Mouse (Mus musculus) stomach, postnatal 0 days (tissue): ENCODE results near the gene Sall1. TPM values are rescaled to one million over a fixed set of nuclear protein-coding genes. Genes with fewer than 3 reads are reported as not detected.

Experiments used
- ATAC-seq: fragments of 200-750 bp; cut with Nextera tagmentation; 2 replicates; pipeline ENCODE4 v1.8.0; 2017; ENCODE audit not compliant: low FRiP score, low TSS enrichment
- DNase-seq: peaks from one replicate; pipeline ENCODE4 v3.0.0-alpha.2; 2016; ENCODE audit warnings: low spot score
- H3K27ac ChIP-seq: fragments of 300-500 bp; sonication (generic); replicated peaks from 2 replicates; pipeline ENCODE4 v1.5.1; 2014; ENCODE audit warnings: mild to moderate bottlenecking, control low read depth
- H3K27me3 ChIP-seq: fragments of 300-500 bp; sonication (generic); 2 replicates; pipeline ENCODE4 v1.6.1; 2014; ENCODE audit warnings: low read length; ENCODE audit not compliant: control insufficient read depth, insufficient read depth
- H3K36me3 ChIP-seq: fragments of 300-500 bp; sonication (generic); 2 replicates; pipeline ENCODE4 v1.6.1; 2014; ENCODE audit warnings: low read length, mixed read lengths; ENCODE audit not compliant: control insufficient read depth, insufficient read depth
- H3K4me1 ChIP-seq: fragments of 300-500 bp; sonication (generic); replicated peaks from 2 replicates; pipeline ENCODE4 v1.6.1; 2014; ENCODE audit warnings: antibody characterized with exemption; ENCODE audit not compliant: control insufficient read depth, insufficient read depth
- H3K4me2 ChIP-seq: fragments of 300-500 bp; sonication (generic); replicated peaks from 2 replicates; pipeline ENCODE4 v1.6.1; 2014; ENCODE audit warnings: low read depth, mild to moderate bottlenecking, control low read depth, moderate library complexity
- H3K4me3 ChIP-seq: fragments of 300-500 bp; sonication (generic); 2 replicates; pipeline ENCODE4 v1.5.1; 2014; ENCODE audit warnings: low read depth, low read length, control low read depth
- H3K9ac ChIP-seq: fragments of 300-500 bp; sonication (generic); 2 replicates; pipeline ENCODE4 v1.6.1; 2014; ENCODE audit warnings: mild to moderate bottlenecking, low read length, control low read depth, mixed read lengths
- H3K9me3 ChIP-seq: fragments of 300-500 bp; sonication (generic); 2 replicates; pipeline ENCODE4 v1.6.1; 2016; ENCODE audit warnings: low read length; ENCODE audit not compliant: control insufficient read depth
- CTCF ChIP-seq: IDR thresholded peaks from 2 replicates; pipeline ENCODE4 v1.5.1; 2016; ENCODE audit warnings: antibody characterized with exemption, low read depth, mild to moderate bottlenecking, moderate library complexity
- EP300 ChIP-seq: optimal IDR thresholded peaks from 2 replicates; pipeline ENCODE3; 2016; ENCODE audit warnings: antibody characterized with exemption
- WGBS: fragments of 180-500 bp; shearing (Covaris S2); extraction: QIAGEN DNeasy Blood & Tissue Kit; methylation state at CpG from one replicate; pipeline ENCODE4 v1.1.7; 2014; 5-methylcytosine and 5-hydroxymethylcytosine counted together
- polyA plus RNA-seq: library from polyadenylated mRNA; unstranded; fragments of >200 nt; fragmentation: Nextera tagmentation; extraction: Ambion mirVana; gene quantifications from 2 replicates; pipeline ENCODE4 v1.2.1, GENCODE M21; 2015

Gene Sall1
- polyA plus RNA-seq, 1 experiment from 2014 or later, result 0.76 TPM

GRCm38 (mm10) chr8:89042118-89042460 lies 1.9 kb downstream of the Sall1 start:
- Histone ChIP-seq H3K4me1 (peaks cover 7% of the 10 kb centered on the region; the same call in 1 of the 2 replicates), H3K27ac (peak overlapping the region; percentile 49; the same call in 1 of the 2 replicates), H3K9me3 (no peaks in the 10 kb centered on the region), H3K4me3 (peak overlapping the region; percentile 45), H3K9ac (peak overlapping the region; percentile 53; the same call in 1 of the 2 replicates), H3K27me3 (peaks cover 22% of the 10 kb centered on the region; the same call in 1 of the 2 replicates), H3K4me2 (peak overlapping the region; percentile 73), H3K36me3 (no peaks in the 10 kb centered on the region)
- WGBS, result under 1% methylated on average over 29 of the region's 35 CpGs
- ATAC-seq (peak; percentile 43; the same call in 1 of the 2 replicates), DNase-seq (no peak)
- no peak for TF ChIP-seq EP300
- TF ChIP-seq CTCF, result no peak

GRCm38 (mm10) chr8:89041421-89042117 lies 2.4 kb downstream of the Sall1 start:
- peak overlapping the region; percentile 73 for H3K4me2 ChIP-seq
- DNase-seq, result peak; percentile 39
- H3K4me1 ChIP-seq, result peaks cover 7% of the 10 kb centered on the region; the same call in 1 of the 2 replicates
- peak overlapping the region; percentile 53; the same call in 1 of the 2 replicates for H3K9ac ChIP-seq
- peak overlapping the region; percentile 49; the same call in 1 of the 2 replicates for H3K27ac ChIP-seq
- WGBS, result under 1% methylated on average over 55 of the region's 55 CpGs
- TF ChIP-seq CTCF, result no peak
- no peak for TF ChIP-seq EP300
- H3K36me3 ChIP-seq, result no peaks in the 10 kb centered on the region
- peaks cover 18% of the 10 kb centered on the region; the same call in 1 of the 2 replicates for H3K27me3 ChIP-seq
- no peaks in the 10 kb centered on the region for H3K9me3 ChIP-seq
- ATAC-seq, result 0 out of 2 replicates have a peak, but pooled peaks have one; percentile 4
- peak overlapping the region; percentile 45 for H3K4me3 ChIP-seq

GRCm38 (mm10) chr8:89040751-89041420 lies 3.1 kb downstream of the Sall1 start:
- Histone ChIP-seq H3K36me3 (no peaks in the 10 kb centered on the region), H3K9me3 (no peaks in the 10 kb centered on the region), H3K4me2 (peak overlapping the region; percentile 73), H3K4me1 (peaks cover 7% of the 10 kb centered on the region; the same call in 1 of the 2 replicates), H3K27ac (no peak overlapping the region), H3K4me3 (peak overlapping the region; percentile 45), H3K27me3 (peaks cover 18% of the 10 kb centered on the region; the same call in 1 of the 2 replicates), H3K9ac (peak overlapping the region; percentile 35; the same call in 1 of the 2 replicates)
- DNase-seq (peak; percentile 34), ATAC-seq (peak; percentile 27; the same call in 1 of the 2 replicates)
- 17% methylated on average over 40 of the region's 40 CpGs for WGBS
- TF ChIP-seq EP300, result no peak
- no peak for TF ChIP-seq CTCF

GRCm38 (mm10) chr8:89039890-89040289 lies 4.1 kb downstream of the Sall1 start:
- H3K9ac ChIP-seq, result no peak overlapping the region
- no peak overlapping the region for H3K4me3 ChIP-seq
- no peaks in the 10 kb centered on the region for H3K9me3 ChIP-seq
- no peak for DNase-seq
- WGBS, result 43% methylated on average over 6 of the region's 6 CpGs
- no peak overlapping the region for H3K27ac ChIP-seq
- H3K36me3 ChIP-seq, result no peaks in the 10 kb centered on the region
- peaks cover 7% of the 10 kb centered on the region; the same call in 1 of the 2 replicates for H3K4me1 ChIP-seq
- ATAC-seq, result no peak
- no peak overlapping the region for H3K4me2 ChIP-seq
- peaks cover 18% of the 10 kb centered on the region; the same call in 1 of the 2 replicates for H3K27me3 ChIP-seq
- TF ChIP-seq EP300 (no peak), CTCF (no peak)

GRCm38 (mm10) chr8:89038920-89039319 lies 5.0 kb downstream of the Sall1 start:
- DNase-seq (no peak), ATAC-seq (no peak)
- Histone ChIP-seq H3K4me2 (no peak overlapping the region), H3K27ac (no peak overlapping the region), H3K4me1 (peaks cover 7% of the 10 kb centered on the region; the same call in 1 of the 2 replicates), H3K9ac (no peak overlapping the region), H3K27me3 (peaks cover 18% of the 10 kb centered on the region; the same call in 1 of the 2 replicates), H3K4me3 (no peak overlapping the region), H3K9me3 (no peaks in the 10 kb centered on the region), H3K36me3 (no peaks in the 10 kb centered on the region)
- TF ChIP-seq EP300 (no peak), CTCF (no peak)
- 73% methylated on average over 4 of the region's 4 CpGs for WGBS
